Mouse (Mus musculus) hindbrain, postnatal 0 days (tissue): ENCODE data around the gene Map7d3. TPM values are rescaled to one million over a fixed set of nuclear protein-coding genes. Genes with fewer than 3 reads are reported as not detected.
A peak's percentile ranks its signal among the peaks of the same experiment; 100 is the strongest.

Experiments
- ATAC-seq: fragments of 200-750 bp; cut with Nextera tagmentation; 2 replicates; pipeline ENCODE4 v1.8.0; 2017; ENCODE audit warnings: mild to moderate bottlenecking, moderate TSS enrichment, moderate library complexity
- DNase-seq: peaks from one replicate; pipeline ENCODE4 v3.0.0-alpha.2; 2015; ENCODE audit warnings: low spot score
- H3K27ac ChIP-seq: fragments of 300-500 bp; sonication (generic); 2 replicates; pipeline ENCODE4 v1.5.1; 2014; ENCODE audit warnings: mild to moderate bottlenecking
- H3K27me3 ChIP-seq: fragments of 300-500 bp; sonication (generic); 2 replicates; pipeline ENCODE4 v1.6.1; 2014; ENCODE audit warnings: low read length, mixed read lengths; ENCODE audit not compliant: insufficient read depth
- H3K36me3 ChIP-seq: fragments of 300-500 bp; sonication (generic); 2 replicates; pipeline ENCODE4 v1.6.1; 2014; ENCODE audit warnings: low read length, mixed read lengths; ENCODE audit not compliant: insufficient read depth
- H3K4me1 ChIP-seq: fragments of 300-500 bp; sonication (generic); 2 replicates; pipeline ENCODE4 v1.6.1; 2014; ENCODE audit warnings: antibody characterized with exemption, low read length, mixed read lengths; ENCODE audit not compliant: insufficient read depth
- H3K4me2 ChIP-seq: fragments of 300-500 bp; sonication (generic); 2 replicates; pipeline ENCODE4 v1.6.1; 2014; ENCODE audit warnings: low read depth, mild to moderate bottlenecking, low read length, moderate library complexity, mixed read lengths
- H3K4me3 ChIP-seq: fragments of 300-500 bp; sonication (generic); 2 replicates; pipeline ENCODE4 v1.5.1; 2014; ENCODE audit warnings: low read length
- H3K9ac ChIP-seq: fragments of 300-500 bp; sonication (generic); replicated peaks from 2 replicates; pipeline ENCODE4 v1.6.1; 2014; ENCODE audit warnings: mild to moderate bottlenecking, low read length, moderate library complexity, mixed read lengths
- H3K9me3 ChIP-seq: fragments of 300-500 bp; sonication (generic); 2 replicates; pipeline ENCODE4 v1.6.1; 2016; ENCODE audit warnings: low read length, mixed read lengths
- CTCF ChIP-seq: IDR thresholded peaks from 2 replicates; pipeline ENCODE4 v1.5.1; 2016; ENCODE audit warnings: antibody characterized with exemption, control low read depth, low read depth
- WGBS: fragments of 180-500 bp; shearing (Covaris S2); extraction: QIAGEN DNeasy Blood & Tissue Kit; methylation state at CpG from one replicate; pipeline ENCODE4 v1.1.7; 2014; 5-methylcytosine and 5-hydroxymethylcytosine counted together
- polyA plus RNA-seq: library from polyadenylated mRNA; unstranded; fragments of >200 nt; fragmentation: Nextera tagmentation; extraction: Ambion mirVana; gene quantifications from 2 replicates; pipeline ENCODE4 v1.2.1, GENCODE M21; 2015
- total RNA-seq: library from RNA; depleted of rRNA; stranded (reverse); fragments of >200 nt; gene quantifications from 2 replicates; pipeline ENCODE4 v1.2.3, GENCODE M21; 2014; rRNA removed

Gene Map7d3
- total and polyA plus RNA-seq, 2 experiments from 2014 or later = 0.68 TPM; not detected in 1

DNA sequence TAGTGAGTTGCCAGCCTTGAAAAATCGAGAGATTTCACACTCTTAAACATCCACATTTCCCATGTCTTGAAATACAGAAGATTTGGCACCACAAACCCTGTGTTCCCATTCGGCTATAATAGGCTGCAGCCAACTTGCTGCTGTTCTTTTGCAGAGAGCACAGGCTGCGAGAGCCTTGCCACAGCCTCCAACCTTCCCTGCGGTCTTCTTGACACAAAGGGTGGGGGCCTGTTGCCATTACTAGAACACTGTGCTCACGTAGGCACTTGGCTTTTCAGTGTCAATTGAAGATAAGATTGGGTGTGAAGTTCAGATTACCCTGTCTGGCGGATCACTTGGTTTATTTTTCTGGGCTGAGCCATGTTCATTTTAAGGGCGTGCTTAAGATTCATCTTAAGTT lies 65.8 kb downstream of the Map7d3 start:
- no peak overlapping the region for H3K4me3 ChIP-seq
- WGBS = 73% methylated on average over 7 of the region's 7 CpGs
- H3K9me3 ChIP-seq = no peaks in the 10 kb centered on the region
- no peak for TF ChIP-seq CTCF
- no peaks in the 10 kb centered on the region for H3K4me1 ChIP-seq
- H3K27ac ChIP-seq = no peak overlapping the region
- ATAC-seq (no peak), DNase-seq (no peak)
- H3K36me3 ChIP-seq = no peaks in the 10 kb centered on the region
- H3K4me2 ChIP-seq = no peak overlapping the region
- no peaks in the 10 kb centered on the region for H3K27me3 ChIP-seq
- H3K9ac ChIP-seq = no peak overlapping the region

DNA sequence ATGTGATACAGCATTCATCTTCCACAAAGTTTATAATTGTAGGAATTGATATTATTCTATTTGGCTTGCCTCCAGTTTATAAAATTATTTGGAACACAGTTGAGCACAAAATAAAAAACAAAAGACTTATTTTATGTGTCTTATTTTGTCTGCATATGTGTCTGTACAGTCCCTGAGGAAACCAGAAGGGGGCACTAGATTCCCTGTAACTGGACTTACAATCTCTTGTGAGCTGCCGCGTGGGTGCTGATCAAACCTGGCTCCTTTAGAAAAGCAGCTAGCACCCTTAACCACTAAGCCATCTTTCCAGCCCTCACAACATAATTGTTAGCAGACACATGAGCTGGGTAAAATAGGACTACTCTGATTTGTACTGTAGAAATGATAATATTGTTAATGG lies 66.5 kb downstream of the Map7d3 start:
- 42% methylated on average over 2 of the region's 2 CpGs for WGBS
- Histone ChIP-seq H3K9me3 (no peaks in the 10 kb centered on the region), H3K4me1 (no peaks in the 10 kb centered on the region), H3K36me3 (no peaks in the 10 kb centered on the region), H3K4me3 (no peak overlapping the region), H3K27ac (no peak overlapping the region), H3K9ac (no peak overlapping the region), H3K27me3 (no peaks in the 10 kb centered on the region), H3K4me2 (no peak overlapping the region)
- ATAC-seq (no peak), DNase-seq (peak; percentile 61)
- TF ChIP-seq CTCF = peak; percentile 51

DNA sequence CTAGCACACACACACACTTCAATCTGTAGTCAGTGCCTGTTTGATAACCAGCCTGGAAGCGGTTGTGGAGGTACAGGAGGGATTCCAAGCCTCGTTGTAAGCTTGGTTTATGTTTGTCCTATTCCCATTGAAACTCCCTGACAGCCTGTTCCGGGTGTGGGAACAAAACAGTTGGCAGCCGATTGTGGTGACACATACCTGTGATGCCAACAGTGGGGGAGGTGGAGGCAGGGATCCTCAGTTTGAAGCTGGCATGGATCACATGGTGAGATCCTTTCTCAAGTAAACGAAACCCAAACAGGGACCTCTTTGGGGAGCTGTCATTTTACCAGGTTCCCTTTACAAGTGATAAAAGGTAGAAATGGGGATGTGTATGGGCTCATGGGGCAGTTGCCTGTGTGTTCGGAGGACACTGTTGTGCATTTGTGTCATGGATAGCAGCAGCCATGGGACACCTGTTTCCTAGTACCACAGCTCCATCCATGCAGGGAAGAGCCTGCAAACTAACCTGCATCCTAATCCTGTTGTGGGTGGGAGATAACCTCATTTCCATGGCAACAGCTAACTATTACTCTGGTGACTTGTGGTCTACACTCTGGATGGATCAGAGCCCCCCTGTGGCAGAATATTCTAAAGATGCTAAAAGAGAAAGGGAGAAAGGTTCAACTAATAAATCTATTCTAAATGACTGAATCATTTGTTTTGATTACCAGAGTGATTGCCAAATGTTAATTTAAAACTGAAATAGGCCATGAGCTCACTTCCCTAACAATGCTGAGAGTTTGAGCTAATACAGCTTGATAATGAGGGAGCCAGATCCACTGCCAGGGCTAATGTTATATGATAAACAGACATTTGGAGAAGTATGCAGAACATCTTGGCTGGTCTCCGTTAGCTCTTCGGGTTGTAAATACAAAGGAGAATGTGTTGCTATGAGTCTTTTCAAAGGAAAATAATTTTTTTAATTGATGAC lies 68.5 kb downstream of the Map7d3 start:
- no peaks in the 10 kb centered on the region for H3K4me1 ChIP-seq
- no peak overlapping the region for H3K9ac ChIP-seq
- ATAC-seq (no peak), DNase-seq (no peak)
- no peaks in the 10 kb centered on the region for H3K27me3 ChIP-seq
- no peaks in the 10 kb centered on the region for H3K9me3 ChIP-seq
- H3K4me3 ChIP-seq = no peak overlapping the region
- no peak overlapping the region for H3K27ac ChIP-seq
- TF ChIP-seq CTCF = no peak
- no peaks in the 10 kb centered on the region for H3K36me3 ChIP-seq
- H3K4me2 ChIP-seq = no peak overlapping the region
- WGBS = 74% methylated on average over 8 of the region's 8 CpGs

DNA sequence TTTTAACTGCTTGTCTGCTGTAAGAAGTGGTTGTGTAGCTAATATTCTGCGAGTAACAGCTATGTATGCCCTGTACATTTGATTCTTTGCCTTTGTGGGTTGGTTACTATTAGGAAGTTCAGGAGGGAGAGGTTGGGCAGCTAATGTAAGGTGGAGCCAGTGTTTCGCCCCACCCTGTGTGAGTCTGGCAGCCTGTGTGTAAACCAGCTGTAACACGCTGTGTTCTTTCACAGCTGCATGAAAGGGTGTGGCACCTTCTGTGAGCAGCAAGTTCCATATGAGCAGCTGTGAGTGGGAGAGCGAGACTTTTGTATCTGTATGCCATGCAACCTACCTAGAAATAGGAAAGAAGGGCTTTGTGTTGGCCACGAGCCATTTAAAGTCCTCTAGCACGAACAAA lies 70.0 kb downstream of the Map7d3 start:
- DNase-seq (no peak), ATAC-seq (no peak)
- H3K27ac ChIP-seq = no peak overlapping the region
- H3K36me3 ChIP-seq = no peaks in the 10 kb centered on the region
- H3K4me1 ChIP-seq = no peaks in the 10 kb centered on the region
- H3K9me3 ChIP-seq = no peaks in the 10 kb centered on the region
- WGBS = 74% methylated on average over 6 of the region's 6 CpGs
- H3K27me3 ChIP-seq = no peaks in the 10 kb centered on the region
- H3K9ac ChIP-seq = no peak overlapping the region
- H3K4me2 ChIP-seq = no peak overlapping the region
- no peak overlapping the region for H3K4me3 ChIP-seq
- TF ChIP-seq CTCF = no peak

DNA sequence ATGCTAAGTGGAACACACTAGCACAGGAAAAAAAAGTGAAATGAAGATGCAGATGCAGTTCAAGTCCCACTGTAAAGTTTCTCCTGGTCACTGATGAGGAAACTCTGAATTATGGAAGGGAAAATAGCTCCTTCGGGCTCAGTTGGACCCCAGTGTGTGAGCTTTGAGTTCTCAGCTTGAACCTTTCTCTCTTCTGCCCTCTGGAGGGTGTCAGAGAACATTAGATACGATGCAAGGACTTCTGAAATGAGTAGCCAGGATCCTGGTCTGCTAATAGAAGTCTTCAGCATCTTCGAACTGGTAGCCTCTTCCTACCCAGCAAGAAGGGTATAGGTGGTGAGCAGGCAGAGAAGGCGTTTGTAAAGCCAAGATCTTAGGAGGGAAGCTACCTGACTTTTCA lies 70.6 kb downstream of the Map7d3 start:
- Histone ChIP-seq H3K27ac (no peak overlapping the region), H3K4me3 (no peak overlapping the region), H3K9me3 (no peaks in the 10 kb centered on the region), H3K4me2 (no peak overlapping the region), H3K36me3 (no peaks in the 10 kb centered on the region), H3K4me1 (no peaks in the 10 kb centered on the region), H3K9ac (no peak overlapping the region), H3K27me3 (no peaks in the 10 kb centered on the region)
- WGBS = 52% methylated on average over 4 of the region's 4 CpGs
- TF ChIP-seq CTCF = peak; percentile 33; the same call in 1 of the 2 replicates
- no peak for DNase-seq
- ATAC-seq = no peak

Other genes with a start within 250 kb of the Map7d3 start
- 61.9 and 67.7 TPM in 2 replicates for gene Mmgt1, start 224.3 kb downstream of the Map7d3 start, total RNA-seq
- 38.6 and 39.5 TPM in 2 replicates for gene Mmgt1, start 224.3 kb downstream of the Map7d3 start, polyA plus RNA-seq
- gene Slc9a6, start 212.6 kb downstream of the Map7d3 start, total RNA-seq = 78.7 and 84.0 TPM in 2 replicates
- 53.3 and 59.2 TPM in 2 replicates for gene Slc9a6, start 212.6 kb downstream of the Map7d3 start, polyA plus RNA-seq
- gene Fhl1, start 90.5 kb downstream of the Map7d3 start, total RNA-seq = 189 and 208 TPM in 2 replicates
- gene Fhl1, start 90.5 kb downstream of the Map7d3 start, polyA plus RNA-seq = 198 and 201 TPM in 2 replicates
- gene Adgrg4, start 47.8 kb upstream of the Map7d3 start, total RNA-seq = not detected in 2 replicates
- gene Adgrg4, start 47.8 kb upstream of the Map7d3 start, polyA plus RNA-seq = not detected in 2 replicates
- 0.21 and 0.54 TPM in 2 replicates for gene Brs3, start 220.7 kb upstream of the Map7d3 start, total RNA-seq
- 0.44 and 0.53 TPM in 2 replicates for gene Brs3, start 220.7 kb upstream of the Map7d3 start, polyA plus RNA-seq
- 41.0 and 42.0 TPM in 2 replicates for gene Htatsf1, start 231.3 kb upstream of the Map7d3 start, total RNA-seq
- 95.8 and 101 TPM in 2 replicates for gene Htatsf1, start 231.3 kb upstream of the Map7d3 start, polyA plus RNA-seq